Mouse (Mus musculus) cerebellum, postnatal 14 days (tissue): Measurements from ENCODE around the gene Slx1b.
"Not testable (repeated sequence)": the region's sequence is repeated elsewhere in the genome, so short reads cannot be mapped to it uniquely, and the experiment has no call there.

Experiments
- DNase-seq, 2 experiments: peaks; one replicate each; pipeline ENCODE4 v3.0.0; 2021; ENCODE audit warnings: mixed read lengths in 2 of 2

Gene Slx1b

GRCm38 (mm10) chr7:126702358-126702757, 6.8 kb upstream of the Slx1b start:
- no peak for DNase-seq

DNA sequence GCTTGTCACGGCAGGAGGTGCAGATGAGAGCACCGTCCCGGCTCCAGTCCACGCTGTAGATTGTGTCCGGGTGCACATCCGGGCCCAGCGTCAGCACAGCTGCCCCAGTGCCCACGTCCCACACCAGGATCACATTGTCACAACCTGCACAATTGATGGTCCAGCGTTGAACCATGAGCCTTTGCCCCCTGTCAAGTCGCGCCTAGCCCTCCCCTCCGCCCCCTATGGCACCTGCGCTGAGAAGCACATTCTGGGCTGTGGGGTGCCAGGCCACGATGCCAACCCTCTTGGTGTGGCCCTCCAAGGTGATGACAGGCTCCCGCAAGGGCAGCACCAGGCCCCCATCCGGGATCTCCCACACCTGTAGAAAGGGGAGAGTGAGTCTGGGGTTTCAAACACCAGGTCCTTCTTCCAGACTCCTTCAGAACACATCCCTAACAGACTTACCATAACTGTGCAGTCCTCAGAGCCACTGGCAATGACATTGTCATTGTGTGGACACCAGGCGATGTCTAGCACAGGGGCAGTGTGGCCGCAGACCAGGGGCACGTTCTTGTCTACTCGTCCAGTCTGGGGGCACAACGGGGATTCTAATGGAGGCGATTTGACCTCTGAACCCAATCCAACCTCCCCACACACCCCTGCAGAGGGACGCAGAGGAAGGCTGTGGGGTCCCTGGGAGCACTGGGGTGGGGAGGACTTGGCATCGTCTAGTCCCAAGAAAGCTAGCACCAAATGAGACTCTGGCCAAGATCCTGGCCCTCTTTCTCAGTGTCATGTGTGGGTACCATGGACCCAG, 6.2 kb upstream of the Slx1b start:
- peak in 1 of 2 experiments; percentile 40 for DNase-seq

DNA sequence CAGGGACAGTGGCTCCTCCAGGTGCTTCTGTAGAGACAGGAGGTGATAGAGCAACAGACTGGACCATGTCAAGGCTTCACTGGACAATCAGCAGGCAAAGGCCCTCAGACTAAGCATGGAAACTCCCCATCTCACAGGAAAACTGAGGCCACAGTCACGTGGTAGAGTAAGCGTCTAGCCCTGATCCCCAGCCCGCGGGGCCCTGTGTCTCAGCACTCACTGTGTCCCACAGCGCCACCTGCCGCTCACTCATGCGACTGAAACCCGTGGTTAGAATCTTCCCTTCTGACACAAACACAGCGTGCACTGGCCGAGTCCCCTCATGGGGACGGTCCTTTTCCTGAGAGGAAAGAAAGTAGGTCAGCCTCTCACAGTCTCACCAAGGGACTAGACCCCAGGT, 5.5 kb upstream of the Slx1b start:
- DNase-seq, result peak; percentile 95 to 98

DNA sequence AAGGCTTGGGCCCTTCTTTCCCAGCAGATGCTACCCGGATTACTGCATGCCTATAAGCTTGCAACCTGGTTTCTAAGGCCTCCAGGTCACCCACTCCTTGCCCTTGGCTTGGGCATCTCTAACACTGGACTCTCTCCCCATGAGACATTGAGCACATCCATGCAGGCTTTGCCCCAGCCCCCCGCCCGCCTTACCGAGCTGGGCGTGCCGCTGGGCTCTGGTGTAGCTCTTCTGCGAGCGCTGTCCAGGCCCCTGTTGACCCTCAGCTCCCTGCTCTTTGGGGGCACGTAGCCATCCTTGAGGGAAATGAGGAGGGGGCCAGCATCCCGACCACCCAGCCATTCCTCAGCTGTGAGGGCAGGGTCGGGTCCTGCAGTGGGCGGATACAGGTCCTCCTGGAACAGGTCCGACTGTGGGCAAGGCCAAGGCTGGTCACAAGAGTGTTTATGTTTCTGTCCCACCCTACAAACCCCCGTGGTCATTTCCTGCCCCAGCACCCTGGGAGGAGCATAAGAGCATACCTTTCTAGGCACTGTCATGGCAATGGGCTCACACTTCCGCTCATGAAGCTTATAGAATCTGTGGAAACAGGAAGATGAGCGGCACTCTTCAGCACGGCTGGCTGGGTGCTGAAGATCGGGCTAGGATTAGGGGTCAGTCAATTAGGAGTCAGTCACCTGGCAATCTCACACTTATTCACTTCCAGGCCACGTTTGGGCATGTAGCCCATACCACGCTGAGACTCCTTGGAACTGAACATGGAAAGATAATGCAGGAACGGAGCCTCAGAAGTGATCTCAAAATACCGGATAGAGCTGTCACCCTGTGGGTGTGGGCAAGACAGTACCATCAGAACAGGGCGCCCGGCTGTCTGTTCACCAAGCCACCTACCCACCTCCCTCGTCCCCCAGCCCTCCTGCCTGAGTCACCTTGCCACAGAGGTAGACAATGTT, 4.8 kb upstream of the Slx1b start:
- peak; percentile 60 to 64 for DNase-seq

DNA sequence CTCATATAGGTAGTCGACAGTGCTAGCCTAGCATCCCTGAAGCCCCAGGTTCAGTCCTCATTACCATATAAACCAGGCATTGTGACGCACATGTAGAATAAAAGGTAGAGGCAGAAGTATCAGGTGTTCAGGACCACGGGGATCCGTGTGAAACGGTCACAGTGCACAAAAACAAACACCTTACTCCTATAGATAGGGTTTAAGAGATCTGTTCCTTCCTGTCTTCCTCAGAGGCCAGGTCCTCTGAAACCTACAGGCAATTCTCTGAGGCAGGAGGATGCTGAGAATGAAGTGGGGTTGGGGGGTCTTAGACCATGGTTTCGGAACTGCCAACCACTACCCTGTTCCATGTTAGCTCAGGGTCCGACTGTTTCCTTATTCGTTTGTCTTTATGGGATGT, 2.3 kb upstream of the Slx1b start:
- no peak for DNase-seq

- no peak for DNase-seq
Measured at GRCm38 (mm10) chr7:126696886-126697285, 1.3 kb upstream of the Slx1b start.

DNA sequence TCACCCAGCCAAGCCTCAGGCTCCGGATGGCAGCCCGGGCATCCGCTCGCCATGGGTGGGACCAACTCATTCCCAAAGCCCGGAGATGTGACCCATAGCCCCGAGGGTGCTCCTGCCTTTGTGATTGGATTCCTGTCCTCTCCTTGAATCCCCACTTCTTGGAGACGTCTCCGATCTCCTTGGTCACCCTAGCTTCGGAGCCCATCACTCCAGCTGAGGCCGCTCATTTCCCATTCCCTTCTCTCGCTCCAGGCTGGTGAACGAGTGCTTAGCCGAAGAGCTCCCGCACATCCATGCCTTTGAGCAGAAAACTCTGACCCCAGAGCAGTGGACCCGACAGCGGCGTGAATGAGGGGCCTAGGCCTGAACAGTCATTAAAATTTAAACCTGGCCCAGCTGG, 719 bp upstream of the Slx1b start:
- DNase-seq, result no peak

DNA sequence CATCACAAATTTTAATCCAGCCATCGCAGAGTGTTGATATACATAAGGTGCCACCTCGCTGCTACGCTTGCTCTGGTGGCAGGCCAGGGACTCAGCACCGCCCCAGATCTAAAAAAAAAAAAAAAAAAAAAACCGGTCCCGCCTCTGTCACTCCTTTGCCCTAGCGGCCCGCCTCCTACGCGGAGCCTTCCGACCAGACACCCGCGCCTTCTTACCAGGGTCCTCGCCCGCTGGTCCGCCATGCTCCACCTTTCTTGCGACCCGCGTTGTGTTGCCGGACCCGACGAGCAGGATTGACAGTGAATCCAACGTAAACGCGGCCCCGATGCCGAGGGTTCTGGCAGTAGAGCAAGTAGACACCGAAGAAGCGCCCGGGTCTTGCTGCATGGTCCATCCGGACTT, 373 bp downstream of the Slx1b start, which contains the start of gene Bola2:
TSS of gene Bola2 (plus strand) at position 192 of the 402 bp plus-strand sequence.
- DNase-seq, result peak in 1 of 2 experiments; percentile 73

GRCm38 (mm10) chr7:126694441-126695051, 1.0 kb downstream of the Slx1b start:
- peak in 1 of 2 experiments; percentile 33 for DNase-seq

DNA sequence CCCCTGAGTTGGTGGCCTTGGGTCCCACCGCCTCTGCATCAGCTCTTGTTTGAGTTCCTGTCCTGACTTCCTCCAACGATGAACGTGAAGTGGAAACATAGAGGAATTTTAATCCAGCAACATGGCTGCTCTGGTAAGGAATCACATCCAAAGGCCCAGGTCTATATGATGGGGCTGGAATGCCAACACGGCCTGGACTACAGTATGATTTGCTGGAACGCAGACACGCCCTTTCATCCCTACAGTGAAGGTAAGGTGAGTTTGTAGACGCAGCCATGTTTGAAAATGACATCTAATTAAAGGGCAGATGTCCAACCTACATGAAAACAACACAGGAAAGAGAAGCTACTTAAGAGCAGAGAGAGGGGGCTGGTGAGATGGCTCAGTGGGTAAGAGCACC, 1.8 kb downstream of the Slx1b start:
- no peak for DNase-seq

DNA sequence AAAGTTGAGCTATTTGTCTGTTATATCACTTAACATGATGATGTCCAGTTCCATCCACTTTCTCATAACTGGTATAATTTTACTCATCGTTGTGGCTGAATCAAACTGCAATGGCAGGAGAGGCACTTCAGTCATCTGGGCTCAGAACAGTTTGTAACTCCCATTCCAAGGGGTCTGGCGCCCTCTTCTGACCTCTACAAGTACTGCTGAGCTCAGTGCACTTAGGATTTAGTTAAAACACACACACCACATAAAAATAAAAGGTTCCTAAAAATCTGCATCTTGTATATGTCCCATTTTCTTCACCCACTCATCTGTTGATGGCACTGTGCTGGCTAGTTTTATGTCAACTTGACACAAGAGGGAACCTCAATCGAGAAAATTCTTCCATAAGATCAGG, 2.3 kb downstream of the Slx1b start:
- peak; percentile 87 to 93 for DNase-seq

GRCm38 (mm10) chr7:126692426-126692825, 3.2 kb downstream of the Slx1b start:
- DNase-seq, result no peak

- DNase-seq, result no peak
Measured at GRCm38 (mm10) chr7:126691676-126692075, 3.9 kb downstream of the Slx1b start.

GRCm38 (mm10) chr7:126690737-126691136, 4.8 kb downstream of the Slx1b start:
- DNase-seq, result no peak

GRCm38 (mm10) chr7:126689021-126689420, 6.6 kb downstream of the Slx1b start:
- DNase-seq, result no peak

GRCm38 (mm10) chr7:126688156-126688555, 7.4 kb downstream of the Slx1b start:
- DNase-seq, result not testable (repeated sequence)

GRCm38 (mm10) chr7:126681221-126681620, 14.4 kb downstream of the Slx1b start:
- no peak for DNase-seq

DNA sequence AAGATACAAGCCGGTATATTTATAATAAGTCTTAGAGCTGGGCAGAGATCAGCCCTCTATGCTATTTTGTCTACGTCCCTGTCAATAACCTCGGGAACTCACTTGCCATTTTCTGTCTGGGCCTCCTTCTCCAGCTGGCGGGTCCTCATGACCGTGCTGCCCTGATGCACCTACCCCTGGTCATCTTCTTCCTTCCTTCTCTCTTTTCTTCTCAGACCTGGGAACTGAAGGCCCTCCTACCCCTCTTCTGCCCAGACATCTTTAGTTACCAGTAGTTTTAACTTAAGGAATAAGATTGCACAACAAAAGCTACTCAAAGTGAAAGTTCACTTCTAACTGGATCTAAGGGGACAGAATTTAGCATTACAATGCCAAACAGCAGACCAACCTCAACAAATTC, 15.9 kb downstream of the Slx1b start:
- no peak for DNase-seq

DNA sequence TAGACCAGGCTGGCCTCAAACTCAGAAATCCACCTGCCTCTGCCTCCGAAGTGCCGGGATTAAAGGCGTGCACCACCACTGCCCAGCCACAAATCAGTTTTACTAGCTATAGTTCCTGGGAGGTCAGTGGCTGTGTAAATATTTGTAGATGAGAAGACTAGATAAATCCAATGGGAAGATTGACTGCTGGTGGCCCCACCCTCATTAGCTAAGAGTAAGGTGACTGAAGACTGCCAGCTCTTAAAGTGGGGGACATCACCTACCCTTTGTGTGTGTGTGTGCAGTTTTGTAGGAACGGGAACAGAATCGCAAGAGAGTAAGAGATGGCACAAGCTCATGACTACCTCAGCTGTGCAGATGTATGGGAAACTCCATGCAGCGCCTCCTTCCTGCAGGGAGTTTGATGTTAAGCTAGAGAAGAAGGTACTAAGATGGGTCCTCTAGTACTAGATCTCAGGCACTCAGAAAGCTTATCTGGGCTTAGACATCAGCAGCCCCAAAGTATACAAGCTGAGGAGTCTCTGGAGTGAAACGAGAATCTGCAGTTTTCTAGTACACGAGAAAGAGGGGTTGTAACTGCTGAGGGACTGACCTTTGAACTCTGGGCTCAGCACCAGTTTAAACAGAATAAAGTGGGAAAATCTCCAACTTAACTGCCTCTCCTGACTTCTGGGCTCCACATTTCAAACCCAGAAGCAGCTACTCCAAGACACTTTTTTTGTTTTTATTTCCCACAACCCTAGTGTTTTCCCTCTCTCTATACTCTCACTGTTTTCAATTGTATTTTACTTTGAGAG, 16.8 kb downstream of the Slx1b start:
- no peak for DNase-seq

DNA sequence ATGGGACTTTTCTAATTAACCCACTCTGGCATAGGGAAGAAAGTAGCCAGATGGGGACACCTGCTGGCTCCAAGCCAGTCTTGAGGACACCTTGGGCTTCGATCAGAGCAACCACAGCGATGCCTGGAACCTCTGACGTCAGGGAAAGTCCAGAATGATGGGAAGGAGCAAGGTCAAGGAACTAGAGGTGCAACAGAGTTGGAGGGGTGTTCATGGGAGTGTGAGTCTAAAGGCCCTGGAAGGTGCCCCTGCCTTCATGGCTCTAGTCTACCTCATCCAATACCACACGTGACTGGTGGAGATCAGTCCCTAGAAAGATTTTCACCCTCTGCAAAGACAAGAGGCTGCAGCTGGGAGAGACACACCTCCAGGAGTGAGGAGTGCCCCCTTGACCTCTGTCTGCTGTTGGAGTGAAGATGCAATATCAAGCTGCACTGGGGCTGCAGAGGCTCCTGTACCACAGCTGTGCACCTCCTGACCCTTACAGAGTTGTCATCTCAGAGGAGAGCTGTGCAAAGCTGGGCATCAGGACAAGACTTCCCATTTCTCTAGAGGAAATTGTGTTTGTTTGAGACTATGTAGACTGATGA, 18.9 kb downstream of the Slx1b start:
- no peak for DNase-seq

DNA sequence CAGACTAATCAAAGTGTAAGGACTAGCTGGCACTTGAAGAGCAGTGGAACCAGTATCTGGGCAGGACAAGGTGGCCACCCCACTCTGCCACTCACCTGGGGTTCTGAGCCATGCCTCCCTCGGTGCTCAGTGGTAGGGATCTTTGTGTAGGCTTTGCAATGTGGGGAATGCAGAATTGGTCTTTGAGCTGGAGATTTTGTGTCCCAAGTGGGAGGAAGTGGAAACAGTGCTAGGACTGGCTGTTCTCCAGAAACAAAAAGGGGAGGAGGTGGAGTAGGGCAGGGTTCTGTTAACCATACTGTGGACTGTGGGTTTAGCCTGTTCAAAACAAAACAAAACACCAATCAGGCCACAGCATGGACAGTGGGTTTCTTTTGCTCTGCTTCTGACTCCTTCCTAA, 19.4 kb downstream of the Slx1b start, which contains the start of gene Sult1a1:
TSS of gene Sult1a1 (minus strand) at position 226 of the 400 bp plus-strand sequence.
- DNase-seq, result no peak

DNA sequence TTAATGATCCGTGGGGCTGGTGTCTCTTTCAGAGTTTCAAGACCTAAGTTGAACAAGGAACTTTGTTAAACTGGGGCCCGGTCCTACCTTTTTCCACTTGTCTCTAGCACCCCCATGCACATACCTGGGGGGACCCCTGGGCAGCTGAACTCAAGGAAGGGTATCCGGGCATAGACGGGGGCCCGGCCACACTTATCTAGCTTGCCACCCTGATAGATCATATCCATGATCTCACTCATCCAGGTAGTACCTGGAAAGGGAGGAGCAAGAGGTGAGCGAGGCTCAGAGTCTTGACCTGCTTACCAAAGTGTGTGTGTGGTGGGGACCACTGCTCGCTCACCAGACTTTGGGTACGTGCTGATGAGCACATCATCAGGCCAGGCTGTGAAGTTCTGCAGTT, 20.5 kb downstream of the Slx1b start:
- no peak for DNase-seq
